Mouse (Mus musculus): ENCODE measurements around the gene Tmem87a.
A peak's percentile ranks its signal among the peaks of the same experiment; 100 is the strongest.

Gene Tmem87a

DNA sequence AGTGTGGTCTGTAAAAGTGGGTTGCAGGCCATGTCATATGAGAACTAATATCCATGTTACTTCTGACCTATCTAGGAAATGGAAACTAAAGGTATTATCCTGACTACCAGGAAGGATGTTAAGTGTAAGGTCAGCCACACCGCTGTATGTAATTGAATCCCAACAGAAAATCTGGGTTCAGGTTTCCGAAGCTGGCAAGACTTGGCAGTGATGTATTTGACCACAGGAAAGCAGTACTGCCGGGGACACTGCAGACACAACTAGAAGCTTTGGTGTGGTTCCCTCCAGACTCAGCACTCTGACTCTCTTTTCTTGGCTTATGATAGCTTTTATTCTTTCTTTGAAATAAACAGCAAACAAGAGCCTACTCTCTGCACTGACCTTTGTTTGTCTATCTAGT is 37.4 kb downstream of the Tmem87a start:
- DNase-seq (ENCODE audit: low read depth) = no peak

DNA sequence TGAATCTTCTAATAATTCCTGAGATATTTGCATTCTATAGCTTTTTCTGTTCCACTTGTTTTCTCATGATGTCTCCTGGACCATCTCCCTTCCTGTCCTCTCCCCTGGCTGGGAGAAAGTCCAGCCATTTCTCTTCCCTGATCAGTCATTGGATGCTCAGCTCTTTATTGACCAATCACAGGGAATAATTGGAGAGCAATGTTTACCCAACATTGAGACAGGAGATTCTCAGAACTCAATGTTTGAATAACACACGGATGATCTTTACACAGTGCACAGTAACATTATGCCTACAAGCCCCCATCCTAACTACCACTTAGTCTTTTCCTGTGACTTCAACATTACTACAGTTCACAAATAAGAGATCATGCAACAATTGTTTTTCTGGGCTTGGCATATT is 43.5 kb downstream of the Tmem87a start:
- no peak for DNase-seq (ENCODE audit: low read depth)

DNA sequence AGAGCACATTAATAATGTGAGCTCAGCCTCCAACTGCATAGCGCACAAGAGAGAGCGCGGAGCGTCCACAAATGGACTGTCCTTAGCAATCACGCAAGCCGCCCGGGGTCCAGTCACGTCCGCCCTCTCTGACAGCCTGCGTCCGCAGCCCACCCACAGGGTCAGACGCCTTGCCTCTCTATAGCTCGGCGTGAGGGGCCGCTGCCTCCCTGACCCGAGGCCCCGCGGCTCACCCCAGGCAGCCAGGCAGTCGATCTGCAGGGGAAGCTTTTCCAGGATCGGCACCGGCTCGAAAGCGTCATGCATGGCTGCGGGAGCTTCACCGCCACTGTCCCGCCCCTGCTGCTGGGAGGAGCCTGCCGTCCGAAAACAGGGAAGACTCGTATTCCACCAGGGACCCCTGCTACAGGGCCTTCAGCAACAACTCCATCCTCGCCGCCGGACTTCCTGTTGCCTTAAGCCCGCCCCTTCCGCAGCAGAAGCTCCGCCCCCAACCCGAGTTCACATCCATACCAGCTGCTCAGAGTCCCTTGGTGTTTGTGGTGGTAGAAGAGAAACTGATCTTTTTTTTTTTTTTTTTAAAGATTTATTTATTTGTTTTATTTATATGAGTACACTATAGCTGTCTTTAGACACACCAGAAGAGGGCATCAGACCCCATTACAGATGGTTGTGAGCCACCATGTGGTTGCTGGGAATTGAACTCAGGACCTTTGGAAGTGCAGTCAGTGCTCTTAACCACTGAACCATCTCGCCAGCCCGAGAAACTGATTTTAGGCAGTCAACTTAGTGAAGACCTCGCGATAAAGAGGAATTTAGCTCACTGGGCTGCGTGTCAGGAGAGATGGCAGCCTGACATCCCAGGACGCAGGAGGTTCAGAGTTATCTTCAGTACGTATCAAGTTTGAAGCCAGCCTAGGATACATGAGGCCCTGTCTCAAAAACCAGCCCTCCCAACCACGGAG is 50.9 kb downstream of the Tmem87a start, which contains the start of gene Vps39:
Vps39 (minus strand) TSS at position 456 of the 965 bp plus-strand sequence.
- DNase-seq (ENCODE audit: low read depth) = peak; percentile 59

DNA sequence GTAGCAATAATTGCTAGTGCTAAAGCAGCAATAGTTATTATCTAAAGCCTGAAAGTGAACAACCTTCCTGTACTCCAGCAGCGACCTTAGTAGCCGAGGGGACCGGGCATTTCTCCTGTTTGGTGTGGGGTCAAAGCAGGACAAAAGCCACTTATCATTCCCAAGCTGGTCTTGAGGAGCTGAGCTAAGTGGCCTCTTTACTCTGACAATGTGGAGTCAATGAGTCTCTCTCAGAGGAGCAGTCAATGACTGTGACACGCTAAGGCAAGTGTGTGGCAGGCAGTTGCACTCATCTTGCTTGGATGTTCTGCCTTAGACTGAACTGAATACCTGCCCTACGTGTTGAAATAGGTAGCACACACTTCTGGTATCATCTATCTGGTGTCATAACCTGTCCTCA is 52.6 kb downstream of the Tmem87a start:
- DNase-seq (ENCODE audit: low read depth) = no peak

DNA sequence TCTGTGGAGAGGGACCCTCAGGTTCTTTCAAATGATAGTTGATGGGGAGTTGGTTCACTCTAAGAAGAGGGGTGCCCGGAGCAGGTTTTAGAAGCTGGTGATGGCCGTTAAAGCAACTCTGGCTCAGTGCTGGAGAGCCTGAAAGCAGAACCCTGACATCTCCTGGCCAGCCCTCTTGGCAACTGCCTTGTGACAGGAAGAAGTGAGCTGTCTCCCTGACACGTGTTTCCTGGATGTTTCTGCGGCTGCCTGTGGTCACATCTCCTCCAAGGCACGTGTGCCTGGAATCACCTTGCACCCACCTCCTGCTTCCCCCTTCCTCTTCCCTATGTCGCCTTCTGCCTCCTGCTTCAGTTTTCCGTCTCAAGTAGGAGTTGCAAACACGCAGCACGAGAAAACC is 55.8 kb downstream of the Tmem87a start:
- no peak for DNase-seq (ENCODE audit: low read depth)

DNA sequence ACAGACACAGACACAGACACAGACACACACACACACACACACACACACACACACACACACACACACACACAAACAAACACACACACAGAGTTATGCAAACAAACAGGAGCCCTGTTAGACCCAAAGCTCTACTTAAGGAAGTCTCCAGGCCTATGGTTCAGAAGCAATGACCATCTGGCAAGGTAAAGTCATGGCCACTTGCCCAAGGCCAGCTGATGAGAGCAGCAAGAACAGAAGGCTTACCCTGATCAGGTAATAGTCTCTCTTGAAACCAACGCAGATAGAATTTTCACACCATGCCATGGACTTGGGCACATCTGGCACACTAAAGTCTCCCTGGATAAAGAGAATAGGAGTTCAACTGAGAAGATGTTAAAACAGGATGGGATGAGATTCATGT is 62.2 kb downstream of the Tmem87a start:
- no peak for DNase-seq (ENCODE audit: low read depth)

DNA sequence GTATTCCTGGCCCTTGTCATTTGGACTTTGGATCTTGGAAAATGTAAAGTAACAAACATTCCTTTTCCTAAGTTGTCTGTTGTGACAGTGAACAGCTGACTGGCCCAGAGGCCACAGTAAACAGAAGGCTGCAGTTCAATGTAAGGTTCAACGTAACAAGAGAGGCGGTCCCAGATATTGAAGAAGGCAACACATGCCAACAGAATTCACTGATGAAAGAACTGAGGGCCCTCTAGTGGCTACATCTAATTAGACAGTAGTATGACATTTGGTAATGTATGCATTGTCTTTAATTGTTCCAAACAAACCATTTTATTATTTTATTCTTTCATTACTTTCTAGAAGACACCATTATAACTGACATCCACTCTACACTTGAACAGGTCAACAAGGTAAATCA is 66.0 kb downstream of the Tmem87a start:
- DNase-seq (ENCODE audit: low read depth) = no peak

DNA sequence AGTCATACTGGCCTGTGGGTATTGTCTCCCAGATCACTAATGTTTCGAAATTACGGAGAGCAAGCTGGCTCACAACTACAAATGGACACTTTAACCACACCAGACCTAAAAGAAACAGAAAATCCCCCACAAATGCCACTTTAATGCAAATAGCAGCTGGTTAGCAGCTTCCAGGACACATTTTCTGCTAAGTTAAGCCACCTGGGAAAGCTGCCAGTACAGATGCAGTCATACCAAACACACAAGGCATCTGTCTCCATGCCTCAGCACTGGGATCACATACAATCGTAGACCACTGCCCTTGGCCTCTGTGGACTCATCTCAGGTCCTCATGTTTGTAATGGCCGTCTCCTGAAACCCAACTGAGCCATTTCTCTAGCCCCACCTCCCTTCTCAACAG is 72.3 kb downstream of the Tmem87a start:
- no peak for DNase-seq (ENCODE audit: low read depth)

DNA sequence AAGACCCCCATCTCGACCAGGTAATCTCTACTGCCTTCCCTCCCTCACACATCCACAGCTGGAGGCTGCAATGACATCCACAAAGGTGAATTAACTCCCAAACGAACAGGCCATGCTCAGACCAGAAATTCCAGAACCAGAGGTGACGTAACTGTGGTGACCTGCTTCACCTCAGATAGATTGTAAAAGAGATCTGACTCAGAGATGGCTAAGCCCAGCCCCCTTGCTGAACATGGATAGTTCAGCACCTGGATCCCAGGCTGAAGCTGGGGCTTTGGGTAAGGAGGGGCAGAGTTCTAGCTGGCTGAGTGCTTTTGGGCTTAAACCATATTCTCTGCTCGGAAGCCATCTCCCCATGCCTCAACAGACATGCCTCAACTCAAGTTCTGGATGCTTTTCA is 88.8 kb downstream of the Tmem87a start:
- DNase-seq (ENCODE audit: low read depth) = no peak

DNA sequence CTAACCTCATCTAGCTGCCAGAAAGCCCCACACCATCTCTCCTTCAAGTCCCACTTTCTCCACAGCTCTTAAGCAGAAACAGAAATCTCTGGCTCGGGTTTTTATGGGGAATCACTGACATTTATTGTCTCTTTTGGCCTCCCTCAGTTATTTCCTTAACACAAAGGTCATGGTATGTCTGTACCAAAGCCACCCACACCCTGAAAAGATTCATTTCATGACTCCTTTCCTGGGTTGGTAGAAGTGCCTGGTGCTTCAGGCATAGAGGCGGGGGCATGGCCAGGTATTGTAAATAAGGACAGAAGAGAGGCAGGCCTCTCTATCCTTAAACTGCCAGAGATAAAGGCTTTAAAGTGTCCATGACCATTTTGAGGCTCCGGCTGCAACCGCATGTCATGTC is 89.4 kb downstream of the Tmem87a start:
- no peak for DNase-seq (ENCODE audit: low read depth)

DNA sequence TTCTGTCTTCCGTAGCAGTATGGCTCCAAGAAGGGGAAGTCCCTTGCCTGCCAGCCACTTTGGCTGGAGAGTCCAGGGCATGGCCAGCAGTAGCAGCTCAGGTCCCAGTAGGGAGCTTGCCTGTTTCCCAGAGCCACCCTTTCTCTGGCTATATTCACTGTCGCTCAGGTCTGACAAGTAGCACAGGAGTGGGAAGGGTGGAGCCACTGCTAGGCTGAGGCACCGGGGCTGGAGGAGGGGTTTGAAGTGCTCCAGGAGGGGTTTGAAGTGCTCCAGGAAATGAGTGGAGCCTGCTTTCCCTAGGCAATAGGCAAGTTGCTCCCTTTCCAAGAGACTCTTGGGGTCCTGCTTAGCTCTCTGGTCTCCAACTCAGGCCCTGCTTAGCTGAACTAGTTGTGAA is 89.9 kb downstream of the Tmem87a start, which contains the start of gene Pla2g4f:
Pla2g4f (minus strand) TSS at position 190 of the 400 bp plus-strand sequence.
- DNase-seq (ENCODE audit: low read depth) = no peak

DNA sequence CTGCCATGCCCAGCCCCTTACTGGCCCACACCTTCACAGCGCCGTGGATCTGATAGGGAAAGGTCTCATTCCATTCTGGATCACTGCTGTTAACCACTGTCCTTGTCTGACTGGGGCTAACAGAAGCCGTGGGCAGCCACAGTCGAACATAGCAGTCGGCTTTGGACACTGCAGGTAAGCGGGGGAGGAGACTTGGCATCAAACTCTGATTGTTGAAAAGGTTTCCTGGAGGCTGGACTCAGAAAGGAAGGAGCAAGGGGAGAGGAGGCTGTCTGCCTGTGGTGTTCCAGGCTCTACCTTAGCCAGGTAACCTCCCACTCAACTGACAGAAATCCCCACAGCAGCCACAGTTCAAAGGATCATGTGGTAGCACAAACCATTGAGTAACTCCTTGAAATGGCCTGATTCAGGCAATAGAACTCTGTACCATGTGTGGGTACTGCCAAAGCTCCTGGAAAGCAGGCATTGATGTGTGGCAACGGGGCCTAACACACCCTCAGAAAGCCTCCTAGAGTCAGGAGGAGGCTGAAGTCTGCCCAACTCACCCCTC is 91.6 kb downstream of the Tmem87a start:
- DNase-seq (ENCODE audit: low read depth) = no peak
